Mouse (Mus musculus) ES-E14 (cell line): ENCODE data around the gene Rab44. TPM values are rescaled to one million over a fixed set of nuclear protein-coding genes. Genes with fewer than 3 reads are reported as not detected.
"Not testable (repeated sequence)": the region's sequence is repeated elsewhere in the genome, so short reads cannot be mapped to it uniquely, and the experiment has no call there.

Experiments
- DNase-seq: peaks from one replicate; pipeline ENCODE4 v3.0.0-alpha.2; 2013; ENCODE audit warnings: low read depth, low spot score
- H3K27ac ChIP-seq: 2 replicates; pipeline ENCODE4 v1.5.1; 2012; ENCODE audit warnings: low read depth, mild to moderate bottlenecking, low read length, moderate library complexity, mixed read lengths; ENCODE audit not compliant: poor library complexity, insufficient read depth, severe bottlenecking
- H3K36me3 ChIP-seq: 2 replicates; pipeline ENCODE4 v1.6.1; 2012; ENCODE audit warnings: mild to moderate bottlenecking, low read length, moderate library complexity, mixed read lengths; ENCODE audit not compliant: control insufficient read depth, poor library complexity, insufficient read depth, severe bottlenecking
- H3K4me1 ChIP-seq, 2 experiments: fragments of 150-350 bp in 1 of 2; sonication (generic) in 1 of 2; 2 replicates each; pipeline ENCODE4 v1.6.1; 2012; ENCODE audit warnings: low read length in 2 of 2, mild to moderate bottlenecking in 1 of 2, mixed read lengths in 1 of 2; ENCODE audit not compliant: control insufficient read depth in 2 of 2, insufficient read depth in 2 of 2, poor library complexity in 1 of 2
- H3K4me3 ChIP-seq, 2 experiments: fragments of 150-350 bp in 1 of 2; sonication (generic) in 1 of 2; 2 replicates each; pipeline ENCODE4 v1.5.1; 2012; ENCODE audit warnings: low read length in 2 of 2, low read depth in 1 of 2, mild to moderate bottlenecking in 1 of 2, mixed read lengths in 1 of 2; ENCODE audit not compliant: insufficient read depth in 1 of 2, poor library complexity in 1 of 2, severe bottlenecking in 1 of 2
- H3K9ac ChIP-seq: 2 replicates; pipeline ENCODE4 v1.6.1; 2012; ENCODE audit warnings: low read depth, mild to moderate bottlenecking, low read length, mixed read lengths; ENCODE audit not compliant: poor library complexity, insufficient read depth, severe bottlenecking
- H3K9me3 ChIP-seq: fragments of 150-350 bp; sonication (generic); 2 replicates; pipeline ENCODE4 v1.6.1; 2012; ENCODE audit warnings: low read depth, mild to moderate bottlenecking, low read length; ENCODE audit not compliant: control insufficient read depth, insufficient read depth
- CHD2 ChIP-seq: IDR thresholded peaks from 2 replicates; pipeline ENCODE4 v1.6.1; 2014; ENCODE audit warnings: mild to moderate bottlenecking, low read depth, low read length, inconsistent platforms
- HCFC1 ChIP-seq: IDR thresholded peaks from 2 replicates; pipeline ENCODE4 v1.6.1; 2012; ENCODE audit warnings: low read length, inconsistent platforms, borderline replicate concordance; ENCODE audit not compliant: insufficient read depth
- MAFK ChIP-seq: IDR thresholded peaks from 2 replicates; pipeline ENCODE4 v1.6.1; 2014; ENCODE audit warnings: mild to moderate bottlenecking, low read depth, low read length, inconsistent platforms; ENCODE audit not compliant: insufficient read depth
- ZC3H11A ChIP-seq: IDR thresholded peaks from 2 replicates; pipeline ENCODE4 v1.6.1; 2012; ENCODE audit warnings: low read depth, mild to moderate bottlenecking, inconsistent platforms, low read length, borderline replicate concordance
- ZNF384 ChIP-seq: IDR thresholded peaks from 2 replicates; pipeline ENCODE4 v1.6.1; 2012; ENCODE audit warnings: low read depth, low read length, inconsistent platforms
- in situ Hi-C, 2 experiments: fragments of 600-800 bp; cut with MboI; formaldehyde crosslinking; loops; one replicate each; pipeline ENCODE4 v1.15.1; 2025; ENCODE audit warnings: low sequenced_read_pairs in 2 of 2, inconsistent platforms in 1 of 2; ENCODE audit not compliant: unreplicated experiment in 2 of 2
- total RNA-seq: library from RNA; depleted of rRNA; stranded (reverse); fragments of 300-350 nt; gene quantifications from 2 replicates; pipeline ENCODE4 v1.2.3, GENCODE M21; 2012

Rab44 gene
- total RNA-seq, 1 experiment: 0.31 TPM

DNA sequence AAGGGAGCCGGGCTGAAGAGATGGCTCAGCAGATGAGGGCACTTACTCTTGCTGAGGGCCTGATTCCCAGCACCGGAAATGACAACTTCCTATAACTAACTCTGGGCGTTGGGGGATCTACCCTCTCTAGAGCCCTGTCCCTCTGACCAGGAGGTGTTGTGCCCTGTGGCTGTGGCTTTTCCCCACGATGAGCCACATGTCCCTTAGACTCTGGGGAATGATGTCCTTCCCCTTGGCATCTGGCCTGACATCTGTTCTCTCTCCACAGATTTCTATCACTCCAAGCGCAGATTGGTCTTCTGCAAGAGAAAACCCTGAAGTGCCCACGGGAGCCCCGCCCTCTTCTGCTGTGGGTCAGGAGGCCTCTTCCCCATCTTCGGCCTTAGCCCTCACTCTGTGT, 14.9 kb upstream of the Rab44 start:
- Histone ChIP-seq H3K4me3 (no peak overlapping the region), H3K36me3 (peaks cover 27% of the 10 kb centered on the region), H3K9me3 (no peaks in the 10 kb centered on the region), H3K4me1 (peaks cover 4 to 16% of the 10 kb centered on the region in 2 experiments; a peak in 2 of 4 replicates), H3K9ac (no peak overlapping the region), H3K27ac (no peak overlapping the region)
- in situ Hi-C loops: loop anchor here in 1 of 2 experiments (10.0 kb wide), 1 partner anchor 54 kb away; no protein-coding TSS in a partner anchor
- no peak for DNase-seq
- TF ChIP-seq MAFK (no peak), CHD2 (no peak), ZNF384 (no peak), ZC3H11A (no peak), HCFC1 (no peak)

DNA sequence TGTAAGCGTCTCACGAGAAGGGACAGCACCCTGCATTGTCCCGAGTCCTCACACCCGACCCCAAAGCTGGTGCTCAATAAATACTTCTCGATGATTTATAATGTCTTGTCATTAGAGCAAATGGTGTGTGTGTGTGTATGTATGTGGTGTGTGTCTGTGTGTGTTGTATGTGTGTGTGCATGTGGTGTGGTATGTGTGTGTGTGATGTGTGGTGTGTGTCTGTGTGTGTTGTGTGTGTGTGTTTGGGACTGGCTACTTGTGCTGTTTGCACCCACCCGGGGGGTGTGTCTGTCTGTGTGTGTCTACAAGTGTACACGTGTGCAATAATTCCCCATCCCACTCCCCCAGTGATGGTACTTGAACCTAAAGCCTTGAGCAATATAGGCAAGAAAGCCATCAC, 13.3 kb upstream of the Rab44 start:
- peaks cover 27% of the 10 kb centered on the region for H3K36me3 ChIP-seq
- H3K4me3 ChIP-seq: no peak overlapping the region
- in situ Hi-C loops: no loop called here
- H3K9me3 ChIP-seq: no peaks in the 10 kb centered on the region
- no peak for DNase-seq
- no peak overlapping the region for H3K27ac ChIP-seq
- H3K9ac ChIP-seq: no peak overlapping the region
- H3K4me1 ChIP-seq: peaks cover 4 to 16% of the 10 kb centered on the region in 2 experiments; a peak in 2 of 4 replicates
- TF ChIP-seq CHD2: no peak
- TF ChIP-seq HCFC1: no peak
- no peak for TF ChIP-seq MAFK
- TF ChIP-seq ZNF384: no peak

GRCm38 (mm10) chr17:29110356-29110755, 3.6 kb upstream of the Rab44 start:
- H3K36me3 ChIP-seq, in situ Hi-C loops, H3K27ac ChIP-seq, H3K9ac ChIP-seq, H3K4me1 ChIP-seq, DNase-seq, H3K9me3 ChIP-seq, H3K4me3 ChIP-seq: not testable (repeated sequence)

DNA sequence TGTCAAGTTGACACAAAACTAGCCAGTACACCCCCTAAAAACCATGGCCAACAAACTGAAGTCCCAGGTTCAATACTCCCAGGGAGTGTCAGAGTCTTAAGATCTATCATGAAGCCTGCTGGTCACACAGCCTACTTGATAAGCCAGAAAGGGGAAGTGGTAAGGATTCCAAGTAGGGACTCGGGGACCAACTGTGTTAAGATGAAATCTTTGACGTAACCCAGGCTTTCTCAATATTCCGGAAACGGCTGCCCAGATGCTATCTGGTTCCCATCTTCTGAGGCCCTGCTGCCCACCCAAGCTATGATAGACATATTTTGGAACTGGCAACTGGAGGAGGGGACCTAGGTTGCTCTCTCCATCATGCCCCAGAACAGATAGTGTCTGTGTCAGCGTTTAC, 2.6 kb upstream of the Rab44 start:
- no peak for DNase-seq
- H3K4me3 ChIP-seq: no peak overlapping the region
- in situ Hi-C loops: no loop called here
- H3K27ac ChIP-seq: no peak overlapping the region
- no peaks in the 10 kb centered on the region for H3K9me3 ChIP-seq
- no peak overlapping the region for H3K9ac ChIP-seq
- H3K36me3 ChIP-seq: no peaks in the 10 kb centered on the region
- H3K4me1 ChIP-seq: peaks cover 0 to 3% of the 10 kb centered on the region in 2 experiments; a peak in 2 of 4 replicates
- TF ChIP-seq ZNF384 (no peak), ZC3H11A (no peak), HCFC1 (no peak), CHD2 (no peak), MAFK (no peak)

- Histone ChIP-seq H3K9ac (no peak overlapping the region), H3K4me1 (peaks cover 0 to 7% of the 10 kb centered on the region in 2 experiments; a peak in 2 of 4 replicates), H3K4me3 (no peak overlapping the region), H3K36me3 (no peaks in the 10 kb centered on the region), H3K27ac (no peak overlapping the region), H3K9me3 (no peaks in the 10 kb centered on the region)
- DNase-seq: no peak
- in situ Hi-C loops: no loop called here
- no peak for TF ChIP-seq ZC3H11A
- no peak for TF ChIP-seq CHD2
- no peak for TF ChIP-seq HCFC1
- TF ChIP-seq ZNF384: no peak
- TF ChIP-seq MAFK: no peak
Measured at GRCm38 (mm10) chr17:29116023-29116422, 2.1 kb downstream of the Rab44 start.
